Mouse (Mus musculus) forebrain, embryonic 10.5 days (tissue): Measurements from ENCODE around the gene Klhl2. TPM values are rescaled to one million over a fixed set of nuclear protein-coding genes. Genes with fewer than 3 reads are reported as not detected.
A peak's percentile ranks its signal among the peaks of the same experiment; 100 is the strongest.

ENCODE experiments used
- DNase-seq: peaks from one replicate; pipeline ENCODE4 v3.0.0-alpha.2; 2017; ENCODE audit warnings: low spot score; ENCODE audit errors: extremely low spot score
- H3K27ac ChIP-seq: fragments of 300-500 bp; sonication (generic); 2 replicates; pipeline ENCODE4 v1.5.1; 2016; ENCODE audit warnings: mild to moderate bottlenecking
- H3K27me3 ChIP-seq: fragments of 300-500 bp; sonication (generic); 2 replicates; pipeline ENCODE4 v1.6.1; 2016; ENCODE audit warnings: mild to moderate bottlenecking; ENCODE audit not compliant: poor library complexity, severe bottlenecking
- H3K36me3 ChIP-seq: fragments of 300-500 bp; sonication (generic); replicated peaks from 2 replicates; pipeline ENCODE4 v1.6.1; 2016; ENCODE audit warnings: mild to moderate bottlenecking, moderate library complexity
- H3K4me1 ChIP-seq: fragments of 300-500 bp; sonication (generic); 2 replicates; pipeline ENCODE4 v1.6.1; 2016
- H3K4me3 ChIP-seq: fragments of 300-500 bp; sonication (generic); 2 replicates; pipeline ENCODE4 v1.5.1; 2016; ENCODE audit warnings: mild to moderate bottlenecking, moderate library complexity
- H3K9me3 ChIP-seq: fragments of 300-500 bp; sonication (generic); 2 replicates; pipeline ENCODE4 v1.6.1; 2016; ENCODE audit warnings: mild to moderate bottlenecking, moderate library complexity
- WGBS: fragments of 180-500 bp; shearing (Covaris S2); methylation state at CpG from one replicate; pipeline ENCODE4 v1.1.7; 2016; 5-methylcytosine and 5-hydroxymethylcytosine counted together
- polyA plus RNA-seq: library from polyadenylated mRNA; unstranded; fragments of >200 nt; fragmentation: Nextera tagmentation; extraction: Ambion mirVana; gene quantifications from 2 replicates; pipeline ENCODE4 v1.2.1, GENCODE M21; 2016

Gene Klhl2
- polyA plus RNA-seq, 1 experiment from 2014 or later = 7.0 TPM

DNA sequence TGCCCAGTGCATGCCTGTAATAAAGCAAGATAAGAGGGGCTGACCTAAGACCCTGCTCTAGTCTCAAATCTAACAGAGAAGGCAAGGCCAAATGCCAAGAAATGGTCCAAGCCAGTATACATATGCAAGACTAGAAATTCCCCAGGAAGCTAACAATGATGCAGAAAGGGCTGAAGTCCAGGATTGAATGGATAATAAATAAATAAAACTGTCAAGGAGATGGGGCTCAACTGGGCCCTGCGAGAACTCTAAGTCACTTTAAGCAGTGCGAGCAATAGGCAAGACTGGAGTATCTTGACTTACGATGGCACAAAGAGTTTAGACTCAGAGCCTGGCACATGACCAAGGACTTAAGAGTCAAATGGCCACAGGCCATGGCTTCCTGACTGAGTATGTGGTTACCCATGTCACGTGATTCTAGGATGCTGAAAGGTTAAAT, 5.8 kb downstream of the Klhl2 start:
- no peak overlapping the region for H3K4me3 ChIP-seq
- H3K36me3 ChIP-seq = no peaks in the 10 kb centered on the region
- DNase-seq = no peak
- 93% methylated on average over 4 of the region's 4 CpGs for WGBS
- peaks cover 31% of the 10 kb centered on the region for H3K4me1 ChIP-seq
- H3K27ac ChIP-seq = no peak overlapping the region
- no peaks in the 10 kb centered on the region for H3K27me3 ChIP-seq
- H3K9me3 ChIP-seq = no peaks in the 10 kb centered on the region

GRCm38 (mm10) chr8:64843168-64843567, 6.6 kb downstream of the Klhl2 start:
- H3K36me3 ChIP-seq = no peaks in the 10 kb centered on the region
- WGBS = 86% methylated on average over 3 of the region's 3 CpGs
- H3K4me3 ChIP-seq = no peak overlapping the region

DNA sequence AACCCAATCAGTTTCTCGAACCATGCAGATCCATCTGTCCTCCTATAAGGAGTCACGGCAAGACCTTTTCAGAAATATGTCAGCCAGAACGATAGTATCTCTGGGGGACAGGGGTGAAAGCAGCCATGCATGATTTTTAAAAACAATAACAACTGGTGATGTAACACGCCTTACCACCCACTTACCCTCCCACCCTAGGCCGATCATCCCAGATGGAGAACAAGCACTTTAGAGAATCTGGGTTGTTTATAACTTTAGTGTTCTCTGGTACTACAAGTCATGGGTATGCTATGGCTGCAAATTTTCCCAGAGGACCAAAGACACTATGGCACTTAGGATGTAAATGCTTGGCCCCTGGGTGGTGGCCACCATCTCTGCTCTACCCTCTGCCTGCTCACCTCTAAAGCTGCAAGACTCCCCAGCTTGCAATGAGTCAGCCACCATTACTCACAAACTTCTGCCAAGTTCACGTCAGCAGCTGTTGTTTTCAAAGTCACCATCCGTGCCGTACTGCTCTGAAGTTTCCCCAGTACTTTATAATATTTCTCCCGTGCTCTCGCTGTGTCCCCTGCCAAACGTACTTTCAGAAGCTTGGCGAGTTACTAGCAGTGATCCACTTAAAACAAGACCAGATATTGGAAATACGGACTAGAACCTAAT, 7.9 kb downstream of the Klhl2 start:
- no peaks in the 10 kb centered on the region for H3K9me3 ChIP-seq
- no peak overlapping the region for H3K4me3 ChIP-seq
- H3K27me3 ChIP-seq = no peaks in the 10 kb centered on the region
- DNase-seq = no peak
- H3K4me1 ChIP-seq = peaks cover 27% of the 10 kb centered on the region
- whole genome bisulfite sequencing = 95% methylated on average over 13 of the region's 13 CpGs
- no peak overlapping the region for H3K27ac ChIP-seq
- no peaks in the 10 kb centered on the region for H3K36me3 ChIP-seq

More at GRCm38 (mm10) chr8:64843168-64843567, 6.6 kb downstream of the Klhl2 start:
- Histone ChIP-seq H3K9me3 (no peaks in the 10 kb centered on the region), H3K27ac (no peak overlapping the region), H3K27me3 (no peaks in the 10 kb centered on the region), H3K4me1 (peaks cover 25% of the 10 kb centered on the region)
- DNase-seq = no peak

DNA sequence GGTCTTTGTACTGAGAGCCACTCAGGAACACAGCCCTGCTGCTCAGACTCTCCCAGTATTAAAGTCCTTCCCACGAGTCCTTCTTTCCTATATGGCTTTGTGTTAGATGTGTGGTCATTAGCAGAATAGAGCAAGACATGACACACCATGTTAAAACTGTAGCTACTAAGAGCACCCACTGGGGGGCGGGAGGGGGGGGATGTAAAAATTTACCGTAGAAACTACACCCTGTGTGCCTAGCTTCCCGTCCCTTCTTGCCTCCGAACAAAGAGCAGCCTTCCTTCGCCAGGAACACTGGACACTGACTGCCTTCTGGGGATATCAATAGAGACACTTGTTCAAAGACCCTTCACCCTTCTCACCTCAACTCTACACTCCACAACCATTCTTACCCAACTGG, 10.2 kb downstream of the Klhl2 start:
- 76% methylated on average over 6 of the region's 6 CpGs for WGBS
- Histone ChIP-seq H3K4me3 (no peak overlapping the region), H3K27me3 (no peaks in the 10 kb centered on the region), H3K36me3 (no peaks in the 10 kb centered on the region), H3K27ac (no peak overlapping the region), H3K9me3 (no peaks in the 10 kb centered on the region), H3K4me1 (peaks cover 40% of the 10 kb centered on the region)
- no peak for DNase-seq

DNA sequence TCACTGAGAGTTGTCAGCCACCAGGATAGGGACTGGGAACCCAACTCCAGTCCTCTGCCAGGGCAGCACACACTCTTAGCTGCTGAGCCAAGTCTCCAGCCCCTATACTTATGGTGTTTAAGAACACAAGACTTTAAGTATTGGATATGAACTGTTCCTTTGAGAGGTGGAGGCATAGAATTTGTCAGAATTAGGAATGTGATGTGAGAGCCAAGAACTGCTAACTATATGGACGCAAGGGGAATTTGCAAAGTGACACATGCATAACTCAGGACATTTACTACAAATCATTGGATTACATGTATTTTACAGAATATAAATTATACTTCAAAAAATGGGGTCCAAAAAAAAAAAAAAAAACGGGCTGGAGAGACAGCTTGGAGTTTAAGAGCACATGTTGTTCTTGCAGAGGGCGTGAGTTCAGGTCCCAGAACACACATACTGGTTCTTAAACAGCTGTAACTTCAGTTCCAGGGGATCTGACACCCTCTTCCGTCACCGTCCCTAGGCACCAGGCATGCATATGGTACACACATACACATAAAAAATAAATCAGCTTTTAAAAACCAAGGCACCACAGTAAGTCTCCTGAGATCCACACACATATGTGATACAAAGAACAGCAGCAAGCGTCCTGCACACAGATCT, 14.2 kb downstream of the Klhl2 start:
- DNase-seq = no peak
- no peaks in the 10 kb centered on the region for H3K27me3 ChIP-seq
- H3K4me3 ChIP-seq = no peak overlapping the region
- no peaks in the 10 kb centered on the region for H3K9me3 ChIP-seq
- WGBS = 85% methylated on average over 6 of the region's 6 CpGs
- H3K27ac ChIP-seq = no peak overlapping the region
- peaks cover 27% of the 10 kb centered on the region for H3K36me3 ChIP-seq
- peaks cover 65% of the 10 kb centered on the region for H3K4me1 ChIP-seq

- WGBS = 36% methylated on average over 27 of the region's 27 CpGs
- H3K9me3 ChIP-seq = peaks cover 4% of the 10 kb centered on the region; the same call in 1 of the 2 replicates
- H3K27me3 ChIP-seq = no peaks in the 10 kb centered on the region
- DNase-seq = no peak
- peak overlapping the region; percentile 60; the same call in 1 of the 2 replicates for H3K27ac ChIP-seq
- H3K36me3 ChIP-seq = peaks cover 41% of the 10 kb centered on the region
- peaks cover 54% of the 10 kb centered on the region for H3K4me1 ChIP-seq
- peak overlapping the region; percentile 16; the same call in 1 of the 2 replicates for H3K4me3 ChIP-seq
Observed at GRCm38 (mm10) chr8:64834071-64834877, 15.5 kb downstream of the Klhl2 start.

GRCm38 (mm10) chr8:64832581-64833135, 17.2 kb downstream of the Klhl2 start:
- H3K27me3 ChIP-seq = no peaks in the 10 kb centered on the region
- 66% methylated on average over 13 of the region's 13 CpGs for WGBS
- peaks cover 46% of the 10 kb centered on the region for H3K4me1 ChIP-seq
- H3K9me3 ChIP-seq = peaks cover 4% of the 10 kb centered on the region; the same call in 1 of the 2 replicates
- DNase-seq = no peak
- peaks cover 57% of the 10 kb centered on the region for H3K36me3 ChIP-seq
- no peak overlapping the region for H3K4me3 ChIP-seq
- peak overlapping the region; percentile 58; the same call in 1 of the 2 replicates for H3K27ac ChIP-seq

- peaks cover 61% of the 10 kb centered on the region for H3K36me3 ChIP-seq
- H3K9me3 ChIP-seq = peaks cover 4% of the 10 kb centered on the region; the same call in 1 of the 2 replicates
- no peak overlapping the region for H3K27ac ChIP-seq
- H3K27me3 ChIP-seq = no peaks in the 10 kb centered on the region
- H3K4me1 ChIP-seq = peaks cover 36% of the 10 kb centered on the region
- no peak overlapping the region for H3K4me3 ChIP-seq
- no peak for DNase-seq
- WGBS = 87% methylated on average over 3 of the region's 3 CpGs
Observed at GRCm38 (mm10) chr8:64831656-64832055, 18.2 kb downstream of the Klhl2 start.

GRCm38 (mm10) chr8:64829921-64830320, 19.9 kb downstream of the Klhl2 start:
- DNase-seq = no peak
- peaks cover 4% of the 10 kb centered on the region; the same call in 1 of the 2 replicates for H3K9me3 ChIP-seq
- H3K36me3 ChIP-seq = peaks cover 70% of the 10 kb centered on the region
- 89% methylated on average over 3 of the region's 3 CpGs for WGBS
- H3K27ac ChIP-seq = no peak overlapping the region
- H3K27me3 ChIP-seq = no peaks in the 10 kb centered on the region
- no peak overlapping the region for H3K4me3 ChIP-seq
- peaks cover 28% of the 10 kb centered on the region for H3K4me1 ChIP-seq

DNA sequence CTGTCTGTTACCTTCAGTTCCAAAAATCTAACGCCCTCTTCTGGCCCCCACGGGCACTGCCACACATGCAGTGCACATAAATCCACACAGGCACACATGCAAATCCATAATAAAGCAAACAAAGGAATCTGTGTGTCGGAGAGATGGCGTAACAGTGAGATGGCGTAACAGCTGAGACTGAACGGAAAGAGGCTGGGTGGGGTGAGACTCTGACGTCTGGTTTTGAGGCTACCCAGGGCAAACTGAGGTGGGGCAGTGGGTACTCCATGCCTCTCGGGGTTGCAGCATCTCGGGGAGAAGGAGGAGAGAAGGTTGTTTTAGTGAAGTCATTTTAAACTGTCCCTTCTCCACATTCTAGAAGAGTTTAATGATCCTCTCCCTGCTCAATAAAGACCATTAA, 20.4 kb downstream of the Klhl2 start:
- 91% methylated on average over 9 of the region's 9 CpGs for WGBS
- peaks cover 23% of the 10 kb centered on the region for H3K4me1 ChIP-seq
- H3K9me3 ChIP-seq = peaks cover 4% of the 10 kb centered on the region; the same call in 1 of the 2 replicates
- DNase-seq = no peak
- peaks cover 70% of the 10 kb centered on the region for H3K36me3 ChIP-seq
- H3K4me3 ChIP-seq = no peak overlapping the region
- no peaks in the 10 kb centered on the region for H3K27me3 ChIP-seq
- no peak overlapping the region for H3K27ac ChIP-seq

GRCm38 (mm10) chr8:64828466-64828865, 21.4 kb downstream of the Klhl2 start:
- WGBS = 93% methylated on average over 15 of the region's 15 CpGs
- peaks cover 73% of the 10 kb centered on the region for H3K36me3 ChIP-seq
- peaks cover 14% of the 10 kb centered on the region for H3K4me1 ChIP-seq
- H3K27ac ChIP-seq = no peak overlapping the region
- H3K27me3 ChIP-seq = no peaks in the 10 kb centered on the region
- H3K9me3 ChIP-seq = peaks cover 4% of the 10 kb centered on the region; the same call in 1 of the 2 replicates
- no peak overlapping the region for H3K4me3 ChIP-seq
- DNase-seq = no peak

GRCm38 (mm10) chr8:64827356-64827755, 22.5 kb downstream of the Klhl2 start:
- peaks cover 4% of the 10 kb centered on the region; the same call in 1 of the 2 replicates for H3K9me3 ChIP-seq
- H3K36me3 ChIP-seq = peaks cover 74% of the 10 kb centered on the region
- no peak overlapping the region for H3K4me3 ChIP-seq
- WGBS = 89% methylated on average over 10 of the region's 10 CpGs
- DNase-seq = no peak
- peaks cover 4% of the 10 kb centered on the region for H3K4me1 ChIP-seq
- H3K27ac ChIP-seq = no peak overlapping the region
- no peaks in the 10 kb centered on the region for H3K27me3 ChIP-seq
